Mouse (Mus musculus): ENCODE measurements around the gene Msl2. TPM values are rescaled to one million over a fixed set of nuclear protein-coding genes. Genes with fewer than 3 reads are reported as not detected.
A peak's percentile ranks its signal among the peaks of the same experiment; 100 is the strongest.

Msl2 gene
- total RNA-seq, 2 experiments from 2014 or later, result 28.4 to 29.3 TPM

DNA sequence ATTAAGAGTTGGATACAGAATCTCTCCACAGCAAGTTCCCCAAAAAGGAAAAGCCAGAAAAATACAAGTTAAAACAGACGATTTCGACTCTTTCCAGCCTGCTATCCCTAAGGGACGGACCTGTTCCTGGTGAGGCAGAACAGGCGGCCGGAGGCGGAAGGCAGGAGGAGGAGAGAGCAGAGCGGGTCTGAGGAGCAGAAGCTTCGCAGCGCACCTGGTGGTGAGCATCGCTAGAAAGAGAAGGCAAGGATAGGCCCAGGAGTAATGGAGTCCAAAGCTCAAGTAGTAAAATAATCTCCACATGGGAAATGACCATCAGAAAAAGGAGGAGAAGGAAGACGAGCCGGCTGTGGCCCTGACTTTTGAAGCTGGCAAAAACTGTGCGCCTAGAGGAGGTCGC, 20.6 kb upstream of the Msl2 start:
- intact Hi-C loops (cut with DNase I), result no loop called here
- TF ChIP-seq CTCF (IDR thresholded peaks at IDR 0.05), result no peak

DNA sequence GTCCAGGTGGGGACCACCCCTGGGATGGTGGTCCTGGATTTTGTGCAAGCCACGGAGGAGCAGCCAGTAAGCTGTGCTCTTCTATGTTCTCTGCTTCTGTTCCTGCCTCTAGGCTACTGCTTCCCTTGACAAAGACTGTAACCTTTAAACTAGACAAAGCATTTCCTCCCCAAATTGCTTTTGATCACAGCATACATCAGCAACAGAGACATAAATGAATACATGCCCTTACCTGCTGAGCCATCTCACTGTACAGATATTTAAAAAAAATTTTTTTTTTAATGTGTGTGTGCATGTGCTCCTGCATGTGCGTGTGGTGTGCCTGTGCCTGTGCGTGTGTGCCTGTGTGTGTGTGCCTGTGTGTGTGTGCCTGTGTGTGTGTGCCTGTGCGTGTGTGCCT, 16.7 kb upstream of the Msl2 start:
- TF ChIP-seq CTCF (IDR thresholded peaks at IDR 0.05), result no peak
- intact Hi-C loops (cut with DNase I), result no loop called here
- DNase-seq, result no peak

More for the DNA sequence above, 20.6 kb upstream of the Msl2 start:
- no peak overlapping the region for H3K27ac ChIP-seq
- DNase-seq, result no peak
- H3K4me3 ChIP-seq, result no peak overlapping the region

GRCm38 (mm10) chr9:101061035-101061434, 12.9 kb upstream of the Msl2 start:
- Histone ChIP-seq H3K27ac (no peak overlapping the region), H3K4me3 (no peak overlapping the region)
- DNase-seq, result no peak
- intact Hi-C loops (cut with DNase I), result no loop called here
- TF ChIP-seq CTCF (IDR thresholded peaks at IDR 0.05), result no peak

More for the DNA sequence above, 16.7 kb upstream of the Msl2 start:
- H3K4me3 ChIP-seq, result no peak overlapping the region
- no peak overlapping the region for H3K27ac ChIP-seq

- intact Hi-C loops (cut with DNase I), result no loop called here
- no peak for DNase-seq
- TF ChIP-seq CTCF (IDR thresholded peaks at IDR 0.05), result no peak
- H3K27ac ChIP-seq, result no peak overlapping the region
- no peak overlapping the region for H3K4me3 ChIP-seq
Measured at GRCm38 (mm10) chr9:101062253-101062780, 11.6 kb upstream of the Msl2 start.

GRCm38 (mm10) chr9:101065076-101065602, 8.8 kb upstream of the Msl2 start:
- Histone ChIP-seq H3K4me3 (no peak overlapping the region), H3K27ac (no peak overlapping the region)
- intact Hi-C loops (cut with DNase I), result no loop called here

DNA sequence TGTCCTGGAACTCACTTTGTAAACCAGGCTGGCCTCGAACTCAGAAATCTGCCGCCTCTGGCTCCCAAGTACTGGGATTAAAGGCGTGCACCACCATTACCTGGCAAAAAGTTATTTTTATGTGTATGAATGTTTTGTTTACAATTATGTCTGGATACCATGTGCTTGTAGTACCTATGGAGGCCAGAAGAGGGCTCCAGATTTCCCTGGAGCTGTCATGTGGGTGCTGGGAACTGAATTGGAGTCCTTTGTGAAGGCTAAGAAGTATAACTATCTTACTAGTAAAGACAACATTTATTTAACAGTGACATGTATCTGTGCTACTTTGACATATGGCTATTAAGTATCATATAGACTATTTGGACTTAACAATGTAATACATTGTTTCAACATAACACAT, 4.1 kb upstream of the Msl2 start:
- Histone ChIP-seq H3K4me3 (no peak overlapping the region), H3K27ac (no peak overlapping the region)
- no peak for DNase-seq
- peak; percentile 41 for TF ChIP-seq CTCF (IDR thresholded peaks at IDR 0.05)
- intact Hi-C loops (cut with DNase I), result loop anchor here (5.0 kb wide), 1 partner anchor 427 kb away; no protein-coding TSS in a partner anchor

More at GRCm38 (mm10) chr9:101065076-101065602, 8.8 kb upstream of the Msl2 start:
- no peak for DNase-seq
- no peak for TF ChIP-seq CTCF (IDR thresholded peaks at IDR 0.05)

DNA sequence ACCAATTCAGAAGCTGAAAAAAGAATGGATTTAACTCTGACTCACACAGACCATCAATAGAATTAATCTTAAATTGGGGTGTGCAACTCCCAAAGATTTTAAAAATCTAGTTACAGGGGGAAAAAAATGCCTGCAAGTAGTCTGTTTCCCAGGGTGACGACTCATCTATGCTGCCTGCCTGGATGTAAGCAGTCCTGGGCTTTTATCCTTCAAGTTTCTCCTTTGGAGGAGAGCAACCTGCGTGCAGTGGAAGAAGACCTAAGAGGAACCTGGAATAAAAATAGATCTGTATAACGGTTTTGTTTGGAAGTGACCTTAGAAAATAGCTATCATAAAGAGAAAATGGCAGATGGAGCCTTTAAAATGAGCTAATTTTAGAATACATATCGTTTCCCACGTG, 1.4 kb upstream of the Msl2 start:
- Histone ChIP-seq H3K4me3 (peak overlapping the region; percentile 93), H3K27ac (peak overlapping the region; percentile 100)
- TF ChIP-seq CTCF (IDR thresholded peaks at IDR 0.05), result no peak
- intact Hi-C loops (cut with DNase I), result loop anchor here (2.0 to 5.0 kb wide), 2 partner anchors 38 to 430 kb away; partner anchors contain the start of gene Pccb
- no peak for DNase-seq

GRCm38 (mm10) chr9:101073041-101073986, 587 bp upstream of the Msl2 start:
- intact Hi-C loops (cut with DNase I), result loop anchor here (2.0 to 5.0 kb wide), 2 partner anchors 39 to 431 kb away; partner anchors contain the start of gene Pccb
- TF ChIP-seq CTCF (IDR thresholded peaks at IDR 0.05), result no peak
- peak overlapping the region; percentile 100 for H3K27ac ChIP-seq
- peak overlapping the region; percentile 93 for H3K4me3 ChIP-seq
- DNase-seq, result peak; percentile 100

- intact Hi-C loops (cut with DNase I), result loop anchor here (5.0 kb wide), 1 partner anchor 432 kb away; no protein-coding TSS in a partner anchor
- H3K27ac ChIP-seq, result peak overlapping the region; percentile 100
- DNase-seq, result peak; percentile 94
- no peak; the same call in 1 of the 2 replicates for TF ChIP-seq CTCF (IDR thresholded peaks at IDR 0.05)
- H3K4me3 ChIP-seq, result peak overlapping the region; percentile 93
Measured at GRCm38 (mm10) chr9:101074332-101075021, 576 bp downstream of the Msl2 start.

DNA sequence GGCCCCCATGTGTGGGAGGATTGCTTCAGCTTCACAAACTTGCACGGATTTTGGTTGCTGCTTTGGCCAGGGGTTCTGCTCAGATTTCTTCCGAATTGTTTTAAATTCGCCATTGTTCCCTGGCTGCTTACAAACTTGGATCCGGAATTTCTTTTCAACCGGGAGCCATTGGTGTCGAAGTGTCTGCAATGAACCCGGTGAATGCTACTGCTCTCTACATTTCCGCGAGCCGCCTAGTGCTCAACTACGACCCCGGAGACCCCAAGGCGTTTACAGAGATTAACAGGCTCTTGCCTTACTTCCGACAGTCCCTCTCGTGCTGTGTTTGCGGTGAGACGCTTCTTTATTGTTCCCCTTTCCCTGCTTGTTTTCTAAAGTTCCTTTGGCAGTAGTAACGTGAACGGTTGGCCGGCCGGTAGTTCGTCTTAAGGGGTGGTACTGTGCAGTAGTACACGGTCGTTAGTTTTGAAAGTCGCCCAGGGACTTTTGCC, 1.2 kb downstream of the Msl2 start:
- no peak for TF ChIP-seq CTCF (IDR thresholded peaks at IDR 0.05)
- peak; percentile 43 for DNase-seq
- intact Hi-C loops (cut with DNase I), result no loop called here
- peak overlapping the region; percentile 93 for H3K4me3 ChIP-seq
- H3K27ac ChIP-seq, result peak overlapping the region; percentile 100

DNA sequence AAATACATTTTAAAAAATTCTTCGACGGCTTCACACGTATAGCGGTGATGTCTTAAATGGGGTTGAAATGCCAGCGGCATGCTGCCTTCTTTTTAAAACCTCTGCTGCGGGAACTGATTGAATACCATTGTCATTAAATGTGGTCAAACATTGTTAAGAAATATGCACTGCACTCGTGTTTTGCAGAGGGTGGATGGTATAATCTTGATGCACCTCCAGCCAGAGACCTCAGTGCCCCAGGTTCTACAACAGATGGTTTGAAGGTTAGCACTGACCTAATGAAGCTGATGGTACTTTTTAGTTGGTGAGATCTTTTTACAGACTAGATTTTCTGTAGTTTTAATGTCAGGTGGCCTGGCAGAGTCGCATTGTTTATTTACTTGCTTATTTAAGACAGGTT, 1.8 kb downstream of the Msl2 start:
- Histone ChIP-seq H3K4me3 (peak overlapping the region; percentile 93), H3K27ac (peak overlapping the region; percentile 100)
- DNase-seq, result no peak
- no peak for TF ChIP-seq CTCF (IDR thresholded peaks at IDR 0.05)
- intact Hi-C loops (cut with DNase I), result no loop called here
